ENCODE assay signal across 18 mouse cellular contexts in genomic region chr1:21635406-21635805, GRCm38 (mm10).
DNase-seq lines count a peak whose midpoint lies in the region; ATAC-seq and TF ChIP-seq lines count a peak whose summit lies in the region.
"Had no signal": no experiment of that assay in that cellular context is flagged by ENCODE, and none has a peak within 500 bp of the region (broad histone marks: within the 10 kb centered on the region; RNA-seq: fewer than 3 reads in every experiment).

No protein-coding gene starts in this region.

- H3K9ac ChIP-seq in midbrain, postnatal 0 days (replicated peaks; ENCODE audit: low read length, poor library complexity, severe bottlenecking) = no peak overlapping the region
- H3K9ac ChIP-seq: embryonic facial prominence, embryonic 13.5 days; limb, embryonic 15.5 days; liver, embryonic 15.5 days; midbrain, embryonic 12.5 days; neural tube, embryonic 13.5 days had no signal

- no peaks in the 10 kb centered on the region for H3K36me3 ChIP-seq in midbrain, postnatal 0 days (ENCODE audit: insufficient read depth, low read length)
- H3K36me3 ChIP-seq: embryonic facial prominence, embryonic 13.5 days; hindbrain, embryonic 10.5 days; limb, embryonic 15.5 days; liver, embryonic 15.5 days; midbrain, embryonic 12.5 days; neural tube, embryonic 13.5 days had no signal

- H3K9me3 ChIP-seq in midbrain, postnatal 0 days (ENCODE audit: low read length) = no peaks in the 10 kb centered on the region
- H3K9me3 ChIP-seq: embryonic facial prominence, embryonic 13.5 days; hindbrain, embryonic 10.5 days; limb, embryonic 15.5 days; liver, embryonic 15.5 days; midbrain, embryonic 12.5 days; neural tube, embryonic 13.5 days had no signal

- no peak overlapping the region for H3K27ac ChIP-seq in midbrain, postnatal 0 days (ENCODE audit: low read depth, low read length)
- H3K27ac ChIP-seq: embryonic facial prominence, embryonic 13.5 days; hindbrain, embryonic 10.5 days; kidney, postnatal 0 days; limb, embryonic 15.5 days; liver, embryonic 15.5 days; midbrain, embryonic 12.5 days; neural tube, embryonic 13.5 days had no signal

- no peak for ATAC-seq in midbrain, postnatal 0 days (ENCODE audit: low FRiP score)

- no peaks in the 10 kb centered on the region for H3K27me3 ChIP-seq in midbrain, postnatal 0 days (ENCODE audit: insufficient read depth, low read length)
- H3K27me3 ChIP-seq: embryonic facial prominence, embryonic 13.5 days; limb, embryonic 15.5 days; liver, embryonic 15.5 days; midbrain, embryonic 12.5 days; neural tube, embryonic 13.5 days had no signal

- WGBS in midbrain, postnatal 0 days = 50% methylated on average over 2 of the region's 2 CpGs

- TF ChIP-seq CTCF in midbrain, postnatal 0 days (IDR thresholded peaks at IDR 0.05) = no peak

- H3K4me1 ChIP-seq in midbrain, postnatal 0 days (ENCODE audit: insufficient read depth, low read length) = no peaks in the 10 kb centered on the region
- H3K4me1 ChIP-seq: embryonic facial prominence, embryonic 13.5 days; hindbrain, embryonic 10.5 days; limb, embryonic 15.5 days; liver, embryonic 15.5 days; midbrain, embryonic 12.5 days; neural tube, embryonic 13.5 days had no signal

- intact Hi-C loops in gastrocnemius, postnatal 36 days (cut with DNase I) = no loop called here
- intact Hi-C loops in heart, postnatal 14 days (cut with DNase I) = no loop called here

- H3K4me2 ChIP-seq in midbrain, postnatal 0 days (ENCODE audit: low read depth, low read length, poor library complexity, severe bottlenecking) = no peak overlapping the region
- H3K4me2 ChIP-seq: embryonic facial prominence, embryonic 13.5 days; limb, embryonic 15.5 days; liver, embryonic 15.5 days; midbrain, embryonic 12.5 days; neural tube, embryonic 13.5 days had no signal

- no peak overlapping the region for H3K4me3 ChIP-seq in midbrain, postnatal 0 days (ENCODE audit: low read depth, low read length)
- H3K4me3 ChIP-seq: embryonic facial prominence, embryonic 13.5 days; hindbrain, embryonic 10.5 days; limb, embryonic 15.5 days; liver, embryonic 15.5 days; midbrain, embryonic 12.5 days; neural tube, embryonic 13.5 days had no signal

- DNase-seq in gastrocnemius, adult 18-20 months (ENCODE audit: low spot score) = peak; percentile 13
- DNase-seq in gastrocnemius, postnatal 36 days = no peak
- DNase-seq in heart, postnatal 14 days = peak; percentile 17 to 39
- no peak for DNase-seq in heart, adult 9 months (ENCODE audit: low spot score in 2 of 2)
- peak; percentile 3 for DNase-seq in right cerebral cortex, postnatal 4 days
- no peak for DNase-seq in right cerebral cortex, postnatal 25 days
- no peak for DNase-seq in midbrain, postnatal 0 days (ENCODE audit: low spot score)
- DNase-seq: cerebellum, adult 9-10 months; kidney, adult 11 months; right cerebral cortex, adult 18-20 months; thymus, postnatal 14 days had no signal

Comparison
In these comparisons a context has a peak if more than half of its experiments do, and no peak if none do; other contexts are left out.
1. DNase-seq: peak in gastrocnemius, adult 18-20 months (single experiment), heart, postnatal 14 days (2 of 2) and right cerebral cortex, postnatal 4 days (single experiment); none in gastrocnemius, postnatal 36 days (0 of 2), heart, adult 9 months (0 of 2), right cerebral cortex, postnatal 25 days (single experiment) and midbrain, postnatal 0 days (single experiment).